Mouse (Mus musculus) heart, adult 2 months (tissue): ENCODE data around the gene Pkd1l2.

Source experiments
- CTCF ChIP-seq: fragments of 200-600 bp; IDR thresholded peaks from 2 replicates; pipeline ENCODE4 v1.8.1; 2022; ENCODE audit warnings: antibody characterized with exemption, mild to moderate bottlenecking, moderate library complexity
- EP300 ChIP-seq: fragments of 200-500 bp; IDR thresholded peaks from 2 replicates; pipeline ENCODE4 v1.6.1; 2011; ENCODE audit warnings: low read depth, low read length, control low read depth; ENCODE audit not compliant: insufficient read depth

DNA sequence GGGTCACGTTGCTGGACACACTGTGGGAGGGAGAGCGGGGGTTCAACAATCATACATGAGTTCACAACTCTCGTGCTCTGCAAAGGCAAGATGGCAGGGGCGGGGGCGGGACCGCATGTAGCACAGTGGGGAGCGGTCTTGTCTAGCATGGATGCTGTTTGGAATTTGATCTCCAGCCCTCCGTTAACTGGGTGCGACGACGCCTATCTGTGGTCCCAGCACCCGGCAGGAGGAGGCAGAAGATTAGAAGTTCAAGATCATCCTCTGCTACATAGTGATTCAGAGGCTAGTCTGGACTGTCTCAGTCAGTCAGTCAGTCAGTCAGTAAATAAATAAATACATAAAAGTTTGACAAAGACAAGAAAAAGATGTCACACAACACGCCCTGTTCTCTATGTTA, 14.0 kb downstream of the Pkd1l2 start:
- no peak for TF ChIP-seq CTCF
- TF ChIP-seq EP300 = no peak
